Mouse (Mus musculus): ENCODE data around the gene Zc3h7b. TPM values are rescaled to one million over a fixed set of nuclear protein-coding genes. Genes with fewer than 3 reads are reported as not detected.

Zc3h7b gene
- total RNA-seq, 2 experiments from 2014 or later: 160 to 179 TPM

- Histone ChIP-seq H3K27ac (peak overlapping the region; percentile 69), H3K4me3 (no peak overlapping the region)
- TF ChIP-seq CTCF (IDR thresholded peaks at IDR 0.05): no peak
- intact Hi-C loops (cut with DNase I): no loop called here
- DNase-seq (ENCODE audit: extremely low spot score in 1 of 2, low spot score in 2 of 2): peak; percentile 61 to 71
Measured at GRCm38 (mm10) chr15:81839634-81840033, 94.8 kb downstream of the Zc3h7b start.

- no peak; the same call in 1 of the 2 replicates for TF ChIP-seq CTCF (IDR thresholded peaks at IDR 0.05)
- Histone ChIP-seq H3K27ac (peak overlapping the region; percentile 69), H3K4me3 (no peak overlapping the region)
- DNase-seq (ENCODE audit: extremely low spot score in 1 of 2, low spot score in 2 of 2): no peak
- intact Hi-C loops (cut with DNase I): no loop called here
Measured at GRCm38 (mm10) chr15:81840306-81840705, 95.4 kb downstream of the Zc3h7b start.

GRCm38 (mm10) chr15:81842275-81842674 is 97.4 kb downstream of the Zc3h7b start:
- intact Hi-C loops (cut with DNase I): no loop called here

GRCm38 (mm10) chr15:81845033-81845625 is 100.3 kb downstream of the Zc3h7b start:
- Histone ChIP-seq H3K27ac (no peak overlapping the region), H3K4me3 (no peak overlapping the region)
- intact Hi-C loops (cut with DNase I): no loop called here
- no peak for TF ChIP-seq CTCF (IDR thresholded peaks at IDR 0.05)
- no peak for DNase-seq (ENCODE audit: extremely low spot score in 1 of 2, low spot score in 2 of 2)

More at GRCm38 (mm10) chr15:81842275-81842674, 97.4 kb downstream of the Zc3h7b start:
- Histone ChIP-seq H3K4me3 (no peak overlapping the region), H3K27ac (no peak overlapping the region)
- no peak for DNase-seq (ENCODE audit: extremely low spot score in 1 of 2, low spot score in 2 of 2)
- no peak for TF ChIP-seq CTCF (IDR thresholded peaks at IDR 0.05)

- intact Hi-C loops (cut with DNase I): no loop called here
- DNase-seq (ENCODE audit: extremely low spot score in 1 of 2, low spot score in 2 of 2): no peak
- no peak overlapping the region for H3K4me3 ChIP-seq
- peak overlapping the region; percentile 8; the same call in 1 of the 2 replicates for H3K27ac ChIP-seq
- TF ChIP-seq CTCF (IDR thresholded peaks at IDR 0.05): no peak
Measured at GRCm38 (mm10) chr15:81845724-81846123, 100.9 kb downstream of the Zc3h7b start.

Other genes starting within 250 kb of the Zc3h7b start
- gene Ep300, start 159.7 kb upstream of the Zc3h7b start, total RNA-seq (2021): 10 to 100 TPM; 76.0 to 77.3 TPM
- gene L3mbtl2, start 81.2 kb upstream of the Zc3h7b start, total RNA-seq (2021): 10 to 100 TPM; 35.0 to 38.8 TPM
- 10 to 100 TPM; 12.2 to 13.8 TPM for gene Chadl, start 47.8 kb upstream of the Zc3h7b start, total RNA-seq (2021)
- 100 to 1,000 TPM; 214 to 229 TPM for gene Rangap1, start 473 bp downstream of the Zc3h7b start, total RNA-seq (2021)
- 100 to 1,000 TPM; 220 to 228 TPM for gene Tef, start 57.4 kb downstream of the Zc3h7b start, total RNA-seq (2021)
- gene Tob2, start 113.7 kb downstream of the Zc3h7b start, total RNA-seq (2021): 10 to 100 TPM; 34.8 to 41.4 TPM
- gene Phf5a, start 126.9 kb downstream of the Zc3h7b start, total RNA-seq (2021): 10 to 100 TPM; 31.1 to 32.8 TPM
- 100 to 1,000 TPM; 420 to 427 TPM for gene Aco2, start 127.3 kb downstream of the Zc3h7b start, total RNA-seq (2021)
- gene Polr3h, start 181.2 kb downstream of the Zc3h7b start, total RNA-seq (2021): 10 to 100 TPM; 50.1 to 56.8 TPM
- 10 to 100 TPM; 91.2 to 97.6 TPM for gene Csdc2, start 191.7 kb downstream of the Zc3h7b start, total RNA-seq (2021)
- 100 to 1,000 TPM; 199 to 206 TPM for gene Pmm1, start 215.9 kb downstream of the Zc3h7b start, total RNA-seq (2021)
- gene 1700029P11Rik, start 235.5 kb downstream of the Zc3h7b start, total RNA-seq (2021): not detected
- 10 to 100 TPM; 22.5 to 29.7 TPM for gene Xrcc6, start 242.8 kb downstream of the Zc3h7b start, total RNA-seq (2021)

Data from left cerebral cortex, adult 2 months (tissue).